Mouse (Mus musculus): ENCODE results near the gene Rcan3.

GRCm38 (mm10) chr4:135425625-135426024 is 8.0 kb downstream of the Rcan3 start:
- TF ChIP-seq CTCF (IDR thresholded peaks at IDR 0.05; ENCODE audit: borderline replicate concordance, insufficient read depth, low read length) (no peak), POLR2A (IDR thresholded peaks at IDR 0.05; ENCODE audit: low read depth, low read length) (no peak)

All from embryonic fibroblast, embryonic 13.5 days (primary cell).